Mouse (Mus musculus): ENCODE results near the gene Map3k5. TPM values are rescaled to one million over a fixed set of nuclear protein-coding genes. Genes with fewer than 3 reads are reported as not detected.

The Map3k5 gene
- polyA plus RNA-seq, 1 experiment, result 0.53 TPM

- Histone ChIP-seq H3K4me3 (no peak overlapping the region), H3K4me2 (ENCODE audit: low read depth) (no peak overlapping the region), H3K27me3 (ENCODE audit: control insufficient read depth, insufficient read depth, insufficient read length) (peaks cover 7% of the 10 kb centered on the region), H3K36me3 (ENCODE audit: control insufficient read depth, insufficient read depth) (no peaks in the 10 kb centered on the region), H3K79me2 (ENCODE audit: control insufficient read depth, insufficient read depth) (no peaks in the 10 kb centered on the region), H3ac (ENCODE audit: control insufficient read depth, insufficient read length) (no peak overlapping the region)
- no peak for TF ChIP-seq USF1 (IDR thresholded peaks at IDR 0.05; ENCODE audit: low read depth)
- no peak for TF ChIP-seq REST (IDR thresholded peaks at IDR 0.05; ENCODE audit: insufficient read depth, insufficient read length)
- no peak for TF ChIP-seq POLR2A (IDR thresholded peaks at IDR 0.05; ENCODE audit: insufficient read length, low read depth)
- TF ChIP-seq MYOD1 (IDR thresholded peaks at IDR 0.05; ENCODE audit: control insufficient read depth in 1 of 3, insufficient read length in 2 of 3, low read depth in 2 of 3), result no peak
- TF ChIP-seq CEBPB (IDR thresholded peaks at IDR 0.05; ENCODE audit: insufficient read depth, poor library complexity, severe bottlenecking), result no peak
- no peak for TF ChIP-seq MAX (IDR thresholded peaks at IDR 0.05; ENCODE audit: low read depth)
- no peak for TF ChIP-seq TCF12 (IDR thresholded peaks at IDR 0.05; ENCODE audit: insufficient read depth, poor library complexity, severe bottlenecking)
- TF ChIP-seq SRF (IDR thresholded peaks at IDR 0.05; ENCODE audit: control insufficient read depth, insufficient read length, low read depth), result no peak
- no peak for TF ChIP-seq TCF3 (IDR thresholded peaks at IDR 0.05; ENCODE audit: insufficient read length, low read depth)
- no peak for TF ChIP-seq E2F4 (IDR thresholded peaks at IDR 0.05; ENCODE audit: insufficient read depth)
These were observed 256.0 kb downstream of the Map3k5 start for GRCm38 (mm10) chr10:20190139-20190747.

Other genes starting within 250 kb of the Map3k5 start
- not detected for gene Il20ra, start 221.9 kb upstream of the Map3k5 start, polyA plus RNA-seq (2012; fragmentation: generic; extraction: Trizol)
- not detected for gene Slc35d3, start 83.0 kb upstream of the Map3k5 start, polyA plus RNA-seq (2012; fragmentation: generic; extraction: Trizol)
- gene Pex7, start 26.8 kb upstream of the Map3k5 start, polyA plus RNA-seq (2012; fragmentation: generic; extraction: Trizol), result 7.9 TPM
- 0.01 TPM for gene Map7, start 214.0 kb downstream of the Map3k5 start, polyA plus RNA-seq (2012; fragmentation: generic; extraction: Trizol)